Mouse (Mus musculus): ENCODE measurements around the gene Pla2r1. TPM values are rescaled to one million over a fixed set of nuclear protein-coding genes. Genes with fewer than 3 reads are reported as not detected.

Pla2r1 gene
- polyA plus RNA-seq, 2 experiments = 1.0 to 1.1 TPM

DNA sequence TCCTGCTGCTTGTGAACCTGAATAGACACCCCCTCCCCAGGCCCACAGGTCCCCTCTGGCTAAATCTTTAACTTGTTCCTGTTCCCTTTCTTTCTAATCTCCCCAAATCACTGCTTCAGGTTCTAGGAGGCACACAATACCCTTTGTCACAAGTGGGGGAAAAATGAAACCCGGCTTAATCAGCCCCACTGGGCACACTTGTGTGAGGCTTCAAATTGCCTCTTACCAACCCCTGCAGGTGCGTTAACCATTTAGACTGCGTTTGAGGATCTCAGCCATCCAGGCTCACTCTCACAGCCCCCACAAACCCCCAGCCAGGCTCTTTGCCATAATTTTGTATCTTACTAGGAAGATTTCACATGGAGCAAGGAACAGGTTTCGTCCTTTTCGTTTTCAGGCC, 9.1 kb downstream of the Pla2r1 start:
- no peak overlapping the region for H3K27ac ChIP-seq (replicated peaks; ENCODE audit: low read depth, low read length)
- no peaks in the 10 kb centered on the region for H3K36me3 ChIP-seq (ENCODE audit: control insufficient read depth, insufficient read depth, low read length)
- H3K4me3 ChIP-seq (replicated peaks; ENCODE audit: low read length) = no peak overlapping the region
- no peaks in the 10 kb centered on the region for H3K9me3 ChIP-seq (ENCODE audit: control insufficient read depth, low read length)
- H3K27me3 ChIP-seq (ENCODE audit: control insufficient read depth, insufficient read depth, low read length) = no peaks in the 10 kb centered on the region
- H3K9ac ChIP-seq (ENCODE audit: low read depth, low read length, severe bottlenecking) = no peak overlapping the region
- WGBS = 55% methylated on average over 5 of the region's 5 CpGs
- H3K4me1 ChIP-seq (ENCODE audit: control insufficient read depth, insufficient read depth, low read length) = no peaks in the 10 kb centered on the region
- H3K4me2 ChIP-seq (replicated peaks; ENCODE audit: low read depth, low read length, severe bottlenecking) = no peak overlapping the region
- no peak for TF ChIP-seq POLR2A (IDR thresholded peaks at IDR 0.05; ENCODE audit: borderline replicate concordance, extremely low read depth, insufficient read depth, insufficient read length)
- DNase-seq (ENCODE audit: low spot score) = no peak
- no peak for ATAC-seq (ENCODE audit: low FRiP score, low read depth)

DNA sequence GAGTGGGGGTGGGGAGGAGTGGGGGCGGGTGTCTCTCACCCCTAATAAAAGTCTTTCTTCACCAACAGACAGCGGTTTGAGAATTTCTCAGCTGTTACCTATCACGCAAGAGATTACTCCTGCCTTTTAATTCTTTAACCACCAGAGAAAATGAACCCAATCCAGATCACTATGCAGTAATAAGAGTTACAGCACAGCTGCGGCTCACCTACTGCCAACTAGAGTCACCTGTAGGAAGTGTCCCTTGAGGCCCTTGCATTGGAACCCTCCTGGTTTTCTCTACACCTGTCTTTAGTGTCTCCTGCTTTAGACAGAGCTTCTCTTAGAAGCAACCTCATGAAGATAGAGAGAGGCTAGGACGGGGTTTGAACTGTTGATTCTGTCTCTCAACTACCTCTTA, 11.4 kb downstream of the Pla2r1 start:
- Histone ChIP-seq H3K27ac (replicated peaks; ENCODE audit: low read depth, low read length) (no peak overlapping the region), H3K4me1 (ENCODE audit: control insufficient read depth, insufficient read depth, low read length) (no peaks in the 10 kb centered on the region), H3K4me2 (replicated peaks; ENCODE audit: low read depth, low read length, severe bottlenecking) (no peak overlapping the region), H3K4me3 (replicated peaks; ENCODE audit: low read length) (no peak overlapping the region), H3K9ac (ENCODE audit: low read depth, low read length, severe bottlenecking) (no peak overlapping the region), H3K9me3 (ENCODE audit: control insufficient read depth, low read length) (no peaks in the 10 kb centered on the region), H3K36me3 (ENCODE audit: control insufficient read depth, insufficient read depth, low read length) (no peaks in the 10 kb centered on the region), H3K27me3 (ENCODE audit: control insufficient read depth, insufficient read depth, low read length) (no peaks in the 10 kb centered on the region)
- ATAC-seq (ENCODE audit: low FRiP score, low read depth) (no peak), DNase-seq (ENCODE audit: low spot score) (no peak)
- TF ChIP-seq POLR2A (IDR thresholded peaks at IDR 0.05; ENCODE audit: borderline replicate concordance, extremely low read depth, insufficient read depth, insufficient read length) = no peak
- WGBS = 30% methylated on average over 5 of the region's 5 CpGs

GRCm38 (mm10) chr2:60540346-60540745, 12.8 kb downstream of the Pla2r1 start:
- Histone ChIP-seq H3K27ac (replicated peaks; ENCODE audit: low read depth, low read length) (no peak overlapping the region), H3K9me3 (ENCODE audit: control insufficient read depth, low read length) (no peaks in the 10 kb centered on the region), H3K36me3 (ENCODE audit: control insufficient read depth, insufficient read depth, low read length) (no peaks in the 10 kb centered on the region), H3K4me2 (replicated peaks; ENCODE audit: low read depth, low read length, severe bottlenecking) (no peak overlapping the region), H3K9ac (ENCODE audit: low read depth, low read length, severe bottlenecking) (no peak overlapping the region), H3K4me1 (ENCODE audit: control insufficient read depth, insufficient read depth, low read length) (no peaks in the 10 kb centered on the region), H3K4me3 (replicated peaks; ENCODE audit: low read length) (no peak overlapping the region), H3K27me3 (ENCODE audit: control insufficient read depth, insufficient read depth, low read length) (no peaks in the 10 kb centered on the region)
- TF ChIP-seq POLR2A (IDR thresholded peaks at IDR 0.05; ENCODE audit: borderline replicate concordance, extremely low read depth, insufficient read depth, insufficient read length) = no peak
- no peak for ATAC-seq (ENCODE audit: low FRiP score, low read depth)
- WGBS = 91% methylated on average over 8 of the region's 8 CpGs
- no peak for DNase-seq (ENCODE audit: low spot score)

DNA sequence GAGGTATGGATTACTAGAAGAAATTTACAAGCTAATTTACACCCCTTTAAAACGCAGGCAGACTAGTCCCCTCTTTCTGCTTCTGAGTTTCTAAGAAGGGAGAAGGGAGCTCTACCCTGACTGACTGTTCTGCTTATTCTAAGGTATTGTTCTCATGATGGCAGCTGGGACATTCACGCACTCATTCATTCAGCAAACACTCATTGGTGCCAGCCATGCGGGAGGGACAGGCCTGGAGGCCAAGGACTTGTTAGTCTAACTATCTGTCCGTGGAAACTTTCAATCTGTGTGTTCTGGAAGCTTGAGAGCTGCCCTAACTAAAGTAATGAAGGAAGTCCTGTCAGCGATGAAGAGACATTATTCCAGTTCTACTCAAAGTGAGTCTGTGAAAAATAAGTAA, 14.4 kb downstream of the Pla2r1 start:
- H3K27ac ChIP-seq (replicated peaks; ENCODE audit: low read depth, low read length) = no peak overlapping the region
- no peak for TF ChIP-seq POLR2A (IDR thresholded peaks at IDR 0.05; ENCODE audit: borderline replicate concordance, extremely low read depth, insufficient read depth, insufficient read length)
- no peaks in the 10 kb centered on the region for H3K9me3 ChIP-seq (ENCODE audit: control insufficient read depth, low read length)
- DNase-seq (ENCODE audit: low spot score) (no peak), ATAC-seq (ENCODE audit: low FRiP score, low read depth) (no peak)
- no peaks in the 10 kb centered on the region for H3K4me1 ChIP-seq (ENCODE audit: control insufficient read depth, insufficient read depth, low read length)
- no peaks in the 10 kb centered on the region for H3K27me3 ChIP-seq (ENCODE audit: control insufficient read depth, insufficient read depth, low read length)
- H3K36me3 ChIP-seq (ENCODE audit: control insufficient read depth, insufficient read depth, low read length) = no peaks in the 10 kb centered on the region
- H3K9ac ChIP-seq (ENCODE audit: low read depth, low read length, severe bottlenecking) = no peak overlapping the region
- H3K4me3 ChIP-seq (replicated peaks; ENCODE audit: low read length) = no peak overlapping the region
- no peak overlapping the region for H3K4me2 ChIP-seq (replicated peaks; ENCODE audit: low read depth, low read length, severe bottlenecking)
- WGBS = 69% methylated on average over 5 of the region's 5 CpGs

DNA sequence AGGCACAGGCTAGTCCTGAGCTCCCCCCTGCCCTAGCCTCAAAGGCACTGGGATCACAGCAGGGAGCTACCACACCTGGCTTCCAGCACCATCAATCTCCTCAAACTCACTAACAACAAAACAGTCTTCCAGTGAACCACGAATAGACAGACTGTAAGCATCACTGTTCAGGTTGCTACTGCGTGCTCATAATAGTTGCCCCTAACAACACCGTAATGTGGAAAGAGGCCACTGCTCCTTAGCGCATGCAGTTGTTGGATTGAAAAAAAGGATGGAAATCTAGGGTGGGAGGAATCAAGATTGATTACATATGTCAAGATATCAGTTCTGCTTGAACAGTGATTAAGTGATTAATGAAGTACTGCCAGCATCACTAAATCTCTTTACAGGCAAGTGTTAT, 14.8 kb downstream of the Pla2r1 start:
- ATAC-seq (ENCODE audit: low FRiP score, low read depth) = no peak
- H3K4me3 ChIP-seq (replicated peaks; ENCODE audit: low read length) = no peak overlapping the region
- H3K4me2 ChIP-seq (replicated peaks; ENCODE audit: low read depth, low read length, severe bottlenecking) = no peak overlapping the region
- no peaks in the 10 kb centered on the region for H3K4me1 ChIP-seq (ENCODE audit: control insufficient read depth, insufficient read depth, low read length)
- 61% methylated on average over 4 of the region's 4 CpGs for whole genome bisulfite sequencing
- DNase-seq (ENCODE audit: low spot score) = no peak
- H3K36me3 ChIP-seq (ENCODE audit: control insufficient read depth, insufficient read depth, low read length) = no peaks in the 10 kb centered on the region
- no peaks in the 10 kb centered on the region for H3K9me3 ChIP-seq (ENCODE audit: control insufficient read depth, low read length)
- no peak for TF ChIP-seq POLR2A (IDR thresholded peaks at IDR 0.05; ENCODE audit: borderline replicate concordance, extremely low read depth, insufficient read depth, insufficient read length)
- H3K27me3 ChIP-seq (ENCODE audit: control insufficient read depth, insufficient read depth, low read length) = no peaks in the 10 kb centered on the region
- H3K9ac ChIP-seq (ENCODE audit: low read depth, low read length, severe bottlenecking) = no peak overlapping the region
- H3K27ac ChIP-seq (replicated peaks; ENCODE audit: low read depth, low read length) = no peak overlapping the region

GRCm38 (mm10) chr2:60534755-60535154, 18.4 kb downstream of the Pla2r1 start:
- 77% methylated on average over 8 of the region's 8 CpGs for WGBS

More at GRCm38 (mm10) chr2:60534755-60535154, 18.4 kb downstream of the Pla2r1 start:
- Histone ChIP-seq H3K4me1 (ENCODE audit: control insufficient read depth, insufficient read depth, low read length) (no peaks in the 10 kb centered on the region), H3K9me3 (ENCODE audit: control insufficient read depth, low read length) (no peaks in the 10 kb centered on the region), H3K4me2 (replicated peaks; ENCODE audit: low read depth, low read length, severe bottlenecking) (no peak overlapping the region), H3K9ac (ENCODE audit: low read depth, low read length, severe bottlenecking) (no peak overlapping the region), H3K36me3 (ENCODE audit: control insufficient read depth, insufficient read depth, low read length) (no peaks in the 10 kb centered on the region), H3K27me3 (ENCODE audit: control insufficient read depth, insufficient read depth, low read length) (no peaks in the 10 kb centered on the region), H3K4me3 (replicated peaks; ENCODE audit: low read length) (no peak overlapping the region), H3K27ac (replicated peaks; ENCODE audit: low read depth, low read length) (no peak overlapping the region)
- no peak for TF ChIP-seq POLR2A (IDR thresholded peaks at IDR 0.05; ENCODE audit: borderline replicate concordance, extremely low read depth, insufficient read depth, insufficient read length)
- no peak for ATAC-seq (ENCODE audit: low FRiP score, low read depth)
- DNase-seq (ENCODE audit: low spot score) = no peak
